Mouse (Mus musculus): Measurements from ENCODE around the gene Nmb.

The Nmb gene

GRCm38 (mm10) chr7:80857181-80857580 is 47.7 kb downstream of the Nmb start:
- DNase-seq: peak; percentile 90

- DNase-seq: no peak
Measured at GRCm38 (mm10) chr7:80855316-80855715, 49.6 kb downstream of the Nmb start.

GRCm38 (mm10) chr7:80853218-80853617 is 51.7 kb downstream of the Nmb start:
- DNase-seq: no peak

All from kidney, adult 9 months (tissue).